Mouse (Mus musculus): ENCODE measurements around the gene 1700015G11Rik. TPM values are rescaled to one million over a fixed set of nuclear protein-coding genes. Genes with fewer than 3 reads are reported as not detected.

Gene 1700015G11Rik
- not detected for total RNA-seq (2022)

DNA sequence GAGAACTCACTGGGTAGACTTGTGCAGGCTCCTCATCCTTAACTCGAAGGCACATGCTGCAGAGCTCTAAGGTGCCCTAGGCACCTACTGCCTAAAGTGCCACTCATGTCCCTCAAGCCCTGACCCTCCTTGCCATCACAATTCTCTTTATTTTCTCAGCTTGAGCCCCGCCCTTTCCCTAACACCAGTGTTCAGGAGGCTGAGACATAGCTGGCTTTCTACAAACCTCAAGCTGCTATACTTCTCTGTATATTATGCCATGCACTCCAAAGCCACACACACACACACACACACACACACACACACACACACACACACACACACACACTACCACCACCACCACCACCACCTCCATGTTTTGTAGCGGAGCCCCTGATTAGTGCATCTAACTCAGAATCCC is at the start of gene 1700015G11Rik:
1700015G11Rik (minus strand) TSS at position 101 of the 400 bp plus-strand sequence.
- no peak for DNase-seq (ENCODE audit: low spot score in 2 of 2)

DNA sequence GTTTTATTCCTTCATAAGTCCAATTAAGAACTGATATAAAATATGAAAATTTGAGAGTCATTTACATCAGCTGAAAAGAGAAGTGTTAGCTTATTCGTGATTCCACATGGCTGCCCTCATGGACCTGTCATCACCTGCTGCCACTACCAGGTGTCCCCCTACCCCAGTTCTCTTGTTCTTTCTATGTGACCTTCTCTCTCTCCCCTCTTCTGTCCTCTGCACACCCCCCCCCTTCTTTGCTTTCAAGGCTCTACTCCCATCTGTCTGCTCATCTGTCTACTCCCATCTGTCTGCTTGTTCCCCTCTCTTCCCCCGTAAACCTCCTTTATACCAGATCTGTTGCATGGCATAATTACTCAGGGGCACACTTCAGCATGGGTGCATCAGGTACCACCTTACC is 41.4 kb upstream of the 1700015G11Rik start:
- DNase-seq (ENCODE audit: low spot score in 2 of 2), result no peak

DNA sequence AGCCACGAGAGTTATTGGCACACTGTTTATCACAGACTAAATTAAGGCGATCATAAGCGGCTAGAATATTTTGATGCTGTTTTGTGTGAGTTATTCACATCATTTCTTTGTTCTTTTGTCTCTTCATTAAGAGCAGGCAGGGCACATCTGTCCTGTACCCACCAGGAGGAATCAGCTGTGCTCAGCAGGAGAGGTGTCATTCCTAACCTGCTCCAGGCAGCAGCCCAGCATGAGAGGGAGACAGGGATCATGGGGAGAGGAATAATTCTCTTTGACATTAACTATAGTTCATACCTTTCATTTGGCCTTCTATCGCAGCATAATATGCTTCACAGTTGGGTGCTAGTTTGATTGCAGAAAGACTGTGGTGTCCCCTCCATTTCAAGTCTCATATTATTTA is 40.7 kb upstream of the 1700015G11Rik start:
- DNase-seq (ENCODE audit: low spot score in 2 of 2), result no peak

DNA sequence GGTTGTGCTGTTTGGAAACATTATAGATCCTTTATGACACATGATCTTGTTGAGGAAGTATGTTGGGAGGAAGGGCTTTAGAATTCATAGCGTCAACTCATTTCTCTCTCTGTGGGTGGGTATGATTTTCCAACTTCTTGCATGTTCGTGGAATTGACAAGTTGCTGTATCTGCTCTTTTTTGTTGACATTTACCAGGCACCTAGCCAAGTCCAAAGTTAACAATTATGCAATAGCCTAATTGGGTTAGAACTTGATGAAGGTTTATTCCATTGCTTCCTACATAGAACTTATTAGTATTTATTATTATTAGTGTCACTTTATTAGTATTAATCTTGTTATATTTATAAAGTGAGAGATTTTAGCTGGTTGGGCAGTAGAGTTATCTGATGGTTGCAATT is 40.3 kb upstream of the 1700015G11Rik start:
- DNase-seq (ENCODE audit: low spot score in 2 of 2), result no peak

DNA sequence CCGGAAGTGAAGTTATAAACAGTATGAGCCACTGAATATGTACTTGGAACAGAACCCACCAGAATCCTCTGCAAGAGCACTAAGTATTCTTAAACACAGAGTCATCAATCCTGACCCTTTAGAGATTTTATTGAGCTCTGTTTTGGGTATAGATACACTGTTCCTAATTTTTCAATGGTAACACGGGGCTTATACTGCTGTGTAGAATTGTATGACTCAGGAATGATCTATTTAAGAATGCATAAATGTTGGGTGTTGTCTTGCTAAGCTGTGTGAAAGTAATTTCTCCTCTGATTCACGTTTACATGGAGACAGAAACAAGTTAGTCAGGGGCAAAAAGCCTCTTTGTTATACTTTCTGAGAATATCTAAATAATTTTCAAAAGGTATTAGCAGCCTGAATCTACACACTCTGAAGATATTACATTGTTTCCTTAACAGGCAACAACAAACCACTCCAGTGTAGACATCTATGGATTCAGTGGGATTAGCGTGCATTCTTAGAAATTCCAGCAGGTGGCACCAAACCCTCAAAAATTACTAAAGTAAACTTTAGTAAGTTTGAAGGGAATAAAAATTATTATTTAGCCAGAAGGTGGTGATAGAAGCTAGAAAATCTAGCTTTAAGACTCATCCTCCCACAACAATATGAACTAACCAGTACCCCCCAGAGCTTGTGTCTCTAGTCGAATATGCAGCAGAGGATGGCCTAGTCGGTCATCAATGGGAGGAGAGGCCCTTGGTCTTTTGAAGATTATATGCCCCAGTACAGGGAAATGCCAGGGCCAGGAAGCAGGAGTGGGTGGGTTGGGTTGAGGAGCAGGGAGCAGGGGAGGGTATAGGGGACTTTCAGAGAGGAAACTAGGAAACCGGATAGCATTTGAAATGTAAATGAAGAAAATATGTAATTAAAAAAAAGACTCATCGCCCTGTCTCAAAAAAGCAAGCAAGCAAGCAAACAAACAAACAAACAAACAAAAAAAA is 22.4 kb upstream of the 1700015G11Rik start:
- peak in 1 of 2 experiments; percentile 33 for DNase-seq (ENCODE audit: low spot score in 2 of 2)

DNA sequence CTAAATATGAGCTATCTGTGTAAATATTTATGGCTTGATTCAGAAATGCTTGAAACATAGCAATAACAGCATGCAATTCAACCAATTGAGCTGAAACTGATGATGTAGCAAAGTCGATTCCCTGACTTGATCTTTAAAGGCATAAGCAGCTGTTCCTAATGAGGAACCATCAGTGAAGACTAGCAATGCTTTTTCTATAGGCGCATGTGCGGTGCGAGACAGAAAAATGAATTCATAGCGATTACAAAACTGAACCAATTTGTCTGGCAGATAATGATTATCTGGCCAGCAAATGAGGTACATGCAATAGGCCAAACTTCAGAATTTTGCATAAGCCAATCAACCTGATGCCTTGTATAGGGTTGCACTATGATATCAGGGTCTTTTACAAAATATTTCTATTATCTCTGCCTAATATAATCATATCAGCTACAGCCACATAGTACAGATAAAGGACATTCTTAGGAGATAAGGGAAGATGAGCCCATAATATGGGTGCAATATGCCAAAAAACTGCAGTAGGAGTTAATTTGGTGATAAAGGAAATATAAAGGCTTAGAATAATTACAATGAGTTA is 8.6 kb upstream of the 1700015G11Rik start:
- DNase-seq (ENCODE audit: low spot score in 2 of 2), result no peak

DNA sequence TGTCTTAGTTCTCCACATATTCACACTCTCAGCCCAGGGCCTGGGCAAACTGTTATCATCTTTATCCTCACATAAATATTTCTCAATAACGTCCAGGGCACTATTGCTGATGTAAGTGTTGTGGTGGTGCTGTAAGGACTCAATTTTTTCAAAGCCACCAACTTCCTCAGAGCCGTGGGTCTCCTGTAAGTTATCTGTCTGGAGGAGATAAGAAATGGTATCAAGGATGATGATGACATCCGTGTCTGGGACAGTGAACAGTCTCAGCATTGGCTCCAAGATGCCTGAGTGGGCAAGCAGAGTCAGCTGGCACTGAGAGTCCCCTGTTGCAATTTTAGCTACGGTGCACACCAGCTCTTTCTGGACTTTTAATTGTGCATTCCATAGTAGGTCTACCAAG is 6.5 kb upstream of the 1700015G11Rik start:
- DNase-seq (ENCODE audit: low spot score in 2 of 2), result no peak

DNA sequence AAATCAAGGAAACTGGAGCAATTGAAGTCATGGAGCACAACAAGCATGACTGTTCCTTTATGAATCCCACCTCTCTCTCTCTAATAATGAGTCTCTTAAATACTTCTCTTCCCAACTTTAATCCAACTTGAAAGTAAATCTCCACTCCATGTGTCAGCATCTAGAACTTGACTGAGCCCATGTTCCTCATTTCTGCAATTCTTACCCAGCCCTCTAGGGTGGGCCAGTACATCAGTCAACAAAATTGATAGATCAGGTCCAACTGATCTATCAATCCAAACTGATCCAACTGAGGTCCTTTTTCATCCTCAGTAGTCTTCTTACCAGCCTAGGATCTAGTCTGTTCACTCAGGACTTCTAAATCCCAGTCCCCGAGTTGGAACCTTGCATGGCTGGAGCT is 348 bp downstream of the 1700015G11Rik start:
- no peak for DNase-seq (ENCODE audit: low spot score in 2 of 2)

DNA sequence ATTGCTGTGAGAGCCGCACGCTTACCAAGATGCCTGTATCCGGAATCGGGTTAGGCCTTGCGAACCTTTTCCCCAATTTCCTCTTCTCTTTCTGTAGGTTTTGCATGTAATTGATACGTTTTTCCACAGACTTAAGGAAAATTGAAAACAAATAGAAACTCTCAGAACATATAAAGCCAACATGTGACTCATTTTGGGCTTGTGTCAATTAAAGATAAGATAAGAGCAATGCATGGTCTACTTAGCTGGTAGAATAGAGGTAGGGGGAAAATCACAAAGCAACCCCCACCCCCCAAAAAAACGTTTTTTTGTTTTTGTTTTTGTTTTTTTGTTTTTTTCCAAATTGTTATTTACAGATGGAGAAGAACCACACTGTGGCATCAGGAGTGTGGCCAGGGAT is 2.1 kb downstream of the 1700015G11Rik start:
- no peak for DNase-seq (ENCODE audit: low spot score in 2 of 2)

DNA sequence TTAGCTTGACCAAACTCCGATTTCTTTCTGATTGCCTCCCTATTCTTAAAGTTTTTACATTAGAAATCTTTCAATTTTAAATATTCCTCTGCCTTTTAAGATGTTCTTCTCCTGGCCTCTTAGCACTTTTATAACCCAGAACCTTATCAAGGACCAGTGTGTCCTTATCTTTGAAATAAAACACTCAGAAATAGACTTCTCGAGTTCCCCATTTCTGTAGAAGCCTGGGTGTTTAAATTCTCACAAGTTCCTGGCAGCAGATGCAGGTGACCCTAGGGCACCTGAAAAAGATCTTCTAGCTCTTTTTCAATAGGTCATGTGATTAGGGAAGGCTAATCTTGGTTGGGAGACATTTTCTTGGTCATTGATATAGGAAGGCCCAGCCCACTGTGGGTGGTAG is 8.4 kb downstream of the 1700015G11Rik start:
- DNase-seq (ENCODE audit: low spot score in 2 of 2), result no peak

DNA sequence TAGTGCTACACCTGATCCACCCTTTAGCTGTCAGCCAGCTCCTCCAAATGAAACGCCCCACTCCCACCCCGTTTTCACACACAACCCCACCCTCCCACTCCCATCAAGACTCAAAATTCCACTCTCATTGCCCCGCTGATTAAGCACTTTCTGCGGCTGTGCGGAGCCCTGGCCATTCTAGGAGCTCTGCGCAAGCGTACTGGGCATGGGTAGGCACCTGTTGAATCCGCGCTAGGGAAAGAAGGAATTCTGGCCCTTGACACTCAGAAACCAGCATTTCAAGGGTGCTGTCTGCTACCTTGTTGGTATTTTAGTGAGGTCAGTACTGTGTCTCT is 9.3 kb downstream of the 1700015G11Rik start:
- no peak for DNase-seq (ENCODE audit: low spot score in 2 of 2)

DNA sequence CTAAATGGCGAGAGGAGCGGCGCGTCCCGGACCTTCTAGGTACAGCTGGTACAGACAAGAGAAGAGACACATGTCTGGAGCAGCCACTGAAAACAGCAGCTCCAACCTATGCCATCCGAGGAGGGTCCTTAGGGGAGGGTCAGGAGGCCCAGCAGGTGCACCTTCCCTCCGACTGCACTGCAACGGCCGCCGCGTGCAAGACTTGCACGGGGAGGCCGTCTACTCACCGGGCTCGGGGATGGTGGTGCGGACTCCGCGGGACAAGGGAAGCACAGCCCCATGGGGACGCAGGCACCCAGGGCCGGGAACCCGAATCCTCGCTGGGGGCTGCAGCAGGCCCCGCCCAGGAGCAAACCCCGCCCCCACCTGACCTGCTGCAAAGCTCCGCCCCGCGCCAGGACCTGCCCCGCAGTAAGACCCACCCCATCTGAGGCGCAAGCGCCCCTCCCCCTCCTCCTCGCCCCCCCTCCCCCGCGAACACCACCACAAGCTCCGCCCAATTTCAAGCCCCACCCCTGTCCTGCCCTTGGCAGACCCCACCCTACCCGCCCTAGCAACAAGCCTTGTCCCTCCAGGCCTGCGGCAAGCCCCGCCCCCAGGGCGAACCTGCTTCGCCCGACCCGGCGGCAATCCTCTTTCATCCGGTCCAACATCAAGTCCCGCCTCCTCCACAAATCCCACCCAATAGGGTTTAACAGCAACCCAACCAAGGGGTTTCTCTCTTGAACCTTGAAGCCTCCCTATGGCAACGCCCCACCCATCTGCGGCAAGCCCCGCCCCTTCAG is 9.8 kb downstream of the 1700015G11Rik start, which contains the start of gene Svip:
Svip (minus strand) TSS at position 508 of the 785 bp plus-strand sequence.
- DNase-seq (ENCODE audit: low spot score in 2 of 2), result peak; percentile 94 to 98

DNA sequence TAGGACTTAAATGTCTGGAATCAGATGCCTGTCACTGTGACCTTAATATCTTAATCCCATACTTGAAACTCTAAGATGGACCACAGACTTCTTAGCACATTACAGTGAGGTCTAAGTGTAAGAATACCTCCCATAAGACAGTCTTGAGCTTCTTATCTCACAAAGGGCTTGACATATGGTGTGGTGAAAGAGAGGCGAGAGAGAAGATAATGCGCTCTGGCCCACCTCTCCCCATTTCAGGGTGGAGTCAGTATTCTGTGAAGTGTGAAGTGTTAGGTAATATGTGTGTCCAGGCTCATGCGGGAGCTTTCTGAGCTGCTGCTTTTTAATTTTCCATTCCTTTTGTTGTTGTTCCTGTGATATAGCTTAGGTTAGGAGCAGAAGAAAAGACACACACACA is 24.5 kb downstream of the 1700015G11Rik start:
- DNase-seq (ENCODE audit: low spot score in 2 of 2), result no peak

DNA sequence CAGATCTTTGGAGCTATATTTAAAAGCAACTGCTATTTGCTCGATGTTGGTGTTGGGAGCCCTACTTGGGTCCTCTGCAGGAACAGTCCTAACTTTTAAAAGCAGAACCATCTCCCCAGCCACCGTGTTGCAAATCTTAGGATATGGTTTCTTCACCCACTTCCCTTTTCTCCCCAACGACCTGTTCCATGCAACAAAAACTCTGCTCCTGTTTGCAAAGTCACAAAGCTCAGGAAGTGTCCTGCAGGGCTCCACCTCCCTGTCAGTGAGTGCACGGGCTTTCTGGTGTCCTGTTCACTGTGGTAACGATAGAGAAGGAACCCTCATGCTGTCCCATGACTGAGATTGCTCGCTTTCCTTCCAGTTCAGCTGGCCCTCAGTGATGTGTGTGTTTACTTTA is 28.6 kb downstream of the 1700015G11Rik start:
- DNase-seq (ENCODE audit: low spot score in 2 of 2), result no peak

DNA sequence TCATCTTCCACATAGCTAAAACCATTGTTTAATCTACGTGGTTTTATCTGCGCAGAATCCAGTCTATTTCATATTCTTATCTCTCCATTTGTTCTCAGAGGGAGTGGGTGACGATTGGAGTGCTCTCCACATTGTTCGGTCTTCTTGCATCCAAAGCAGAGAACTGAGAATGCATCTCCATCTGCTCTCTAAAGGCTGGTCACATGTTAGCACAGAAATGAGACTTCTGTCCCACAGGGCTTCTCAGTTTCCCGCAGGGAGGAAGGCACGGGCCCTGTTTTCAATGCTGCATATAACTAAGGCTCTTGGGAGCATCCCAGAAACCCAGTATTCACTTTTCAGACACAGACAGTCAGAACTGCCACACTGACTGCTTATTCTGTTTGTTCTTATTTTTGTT is 29.8 kb downstream of the 1700015G11Rik start:
- DNase-seq (ENCODE audit: low spot score in 2 of 2), result peak in 1 of 2 experiments; percentile 30

DNA sequence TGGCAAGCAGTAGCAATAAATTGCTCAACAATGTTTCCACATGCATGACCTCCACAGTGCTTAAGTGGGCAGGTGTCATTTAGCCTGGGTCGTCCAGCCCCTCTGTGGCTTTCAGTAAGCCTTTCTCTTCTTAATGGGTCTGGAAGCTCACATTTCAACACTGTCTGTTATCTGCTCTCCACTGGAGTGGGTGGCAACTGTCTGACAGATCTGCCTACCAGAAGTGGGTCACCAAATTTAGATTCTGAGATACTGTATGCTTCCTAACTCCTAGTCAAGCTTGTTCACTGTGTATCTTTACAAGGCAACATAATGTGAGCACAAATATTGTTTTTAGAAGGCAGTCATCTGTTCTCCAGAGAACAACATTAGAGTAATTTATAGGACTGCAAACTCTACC is 33.2 kb downstream of the 1700015G11Rik start:
- no peak for DNase-seq (ENCODE audit: low spot score in 2 of 2)

DNA sequence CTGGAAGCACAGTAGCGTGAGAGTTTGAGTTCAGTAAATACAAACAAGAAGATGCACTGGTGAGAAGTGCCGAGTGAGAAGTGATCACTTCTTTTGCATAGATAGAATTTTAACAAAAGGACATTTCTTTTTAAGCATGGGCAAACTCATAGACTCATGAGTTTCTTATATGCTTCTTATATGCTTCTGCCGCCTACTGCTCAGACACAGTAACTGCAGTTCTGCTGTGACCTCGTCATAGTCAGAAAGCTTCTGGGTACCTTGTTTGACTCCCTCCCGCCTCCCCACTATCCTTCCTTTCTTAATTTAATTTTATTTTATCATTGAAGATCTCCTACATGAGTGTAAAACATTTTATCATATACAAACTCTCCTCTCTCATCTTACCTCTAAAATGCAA is 36.3 kb downstream of the 1700015G11Rik start:
- no peak for DNase-seq (ENCODE audit: low spot score in 2 of 2)

DNA sequence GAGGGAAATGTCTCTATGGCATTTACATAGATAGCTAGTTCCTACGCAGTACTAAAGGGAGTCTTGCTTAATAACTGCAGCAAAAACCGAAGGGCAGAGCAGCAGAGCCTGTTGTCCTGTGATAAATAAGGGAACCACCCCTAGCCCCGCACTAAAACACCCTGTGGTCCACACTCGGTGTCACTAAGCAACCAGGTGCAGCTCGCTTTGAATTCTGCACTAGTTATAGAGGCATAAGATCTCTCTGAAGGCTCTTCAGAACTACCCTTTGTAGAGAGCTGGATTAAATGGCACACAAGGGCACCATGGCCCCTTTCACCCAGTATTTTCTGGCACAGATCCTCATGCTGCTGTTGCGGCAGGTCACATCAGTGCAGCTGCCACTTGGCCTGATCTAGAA is 40.3 kb downstream of the 1700015G11Rik start:
- no peak for DNase-seq (ENCODE audit: low spot score in 2 of 2)

DNA sequence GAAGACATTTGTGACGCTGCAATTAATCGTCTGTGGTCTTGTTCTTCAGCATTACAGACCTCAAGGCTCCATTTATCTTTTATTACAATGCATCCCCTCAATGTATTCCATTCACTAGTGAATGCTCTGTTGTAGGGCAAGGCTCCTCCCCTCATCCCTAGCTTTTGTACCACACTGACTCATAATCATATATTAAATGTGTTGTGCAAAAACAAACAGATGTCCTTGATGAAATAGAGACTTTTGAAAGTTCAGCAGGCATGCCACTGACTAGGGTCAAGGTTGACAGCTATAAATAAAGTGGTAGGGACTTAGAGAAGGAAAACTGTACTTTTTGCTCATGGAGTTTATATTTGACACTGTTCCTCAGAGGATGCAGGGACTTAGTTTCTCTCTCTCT is 42.0 kb downstream of the 1700015G11Rik start:
- no peak for DNase-seq (ENCODE audit: low spot score in 2 of 2)

DNA sequence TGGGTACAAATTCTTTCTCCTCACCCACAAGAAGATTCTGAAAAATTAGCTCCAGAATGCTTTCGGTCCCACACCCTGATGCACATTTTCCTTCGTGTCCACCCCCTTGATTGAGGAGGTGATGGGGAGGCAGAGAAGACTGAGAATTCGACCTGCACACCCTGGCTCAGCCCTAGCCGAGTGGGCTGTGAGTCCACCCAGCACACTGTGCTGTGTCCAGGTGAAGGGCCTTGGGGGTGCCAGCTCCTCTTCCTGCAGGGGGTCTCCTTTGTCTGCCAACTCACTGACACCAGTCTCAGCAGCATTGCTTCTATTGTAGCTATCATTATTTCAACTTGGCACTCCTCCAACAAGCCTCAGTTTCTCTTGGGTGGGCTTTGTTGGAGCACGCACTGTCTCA is 42.4 kb downstream of the 1700015G11Rik start:
- DNase-seq (ENCODE audit: low spot score in 2 of 2), result no peak

DNA sequence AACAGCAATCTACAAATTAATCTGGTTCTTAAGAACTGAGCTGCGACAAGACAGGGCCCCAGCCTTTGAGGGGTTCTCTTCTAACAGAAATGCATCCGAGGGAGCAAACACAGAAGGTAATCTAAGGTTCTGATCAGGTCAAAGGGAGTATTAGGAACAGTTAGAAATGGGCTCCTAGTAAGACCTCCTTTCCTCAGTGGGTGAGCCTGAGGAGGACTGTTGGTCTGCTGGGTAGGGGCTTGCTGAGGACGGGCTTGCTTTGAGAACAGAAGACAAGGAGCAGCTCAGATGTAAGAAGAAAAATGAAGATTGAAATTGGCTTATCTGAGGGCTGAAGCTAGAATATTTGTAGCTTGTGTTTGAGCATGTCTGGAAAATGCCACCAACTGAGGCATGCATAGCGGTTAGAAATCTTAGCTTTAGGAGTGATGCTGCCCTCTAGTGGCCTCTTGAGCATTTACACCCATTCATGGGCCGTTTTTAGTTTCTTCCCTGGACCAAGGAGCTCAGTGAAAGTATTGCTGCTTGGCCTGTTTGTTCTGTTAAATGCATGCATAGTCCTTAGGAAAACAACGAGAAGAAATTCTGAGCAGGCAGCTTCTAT is 43.2 kb downstream of the 1700015G11Rik start:
- DNase-seq (ENCODE audit: low spot score in 2 of 2), result peak; percentile 26 to 63

DNA sequence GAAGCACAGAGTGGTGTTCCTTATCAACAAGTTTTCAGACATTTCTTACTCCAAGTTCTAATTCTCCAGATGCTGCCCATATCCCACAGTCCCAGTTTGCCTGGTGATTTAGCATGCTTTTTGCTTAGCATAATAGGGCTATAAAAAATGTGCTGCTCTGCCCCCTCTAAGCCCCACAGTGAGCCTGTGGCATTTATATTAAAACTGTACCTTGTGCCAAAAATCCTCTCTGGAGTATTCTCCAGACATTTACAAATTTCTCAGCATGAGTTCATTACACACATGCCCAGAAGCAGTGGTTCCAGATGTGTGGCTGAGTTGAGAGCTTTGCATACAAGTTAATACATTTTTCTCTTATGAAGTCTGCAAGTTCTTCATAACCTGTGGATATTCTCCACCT is 46.1 kb downstream of the 1700015G11Rik start:
- no peak for DNase-seq (ENCODE audit: low spot score in 2 of 2)

Measured in layer of hippocampus, adult 8-10 months (tissue).